Mouse (Mus musculus): ENCODE results near the gene B4galt3. TPM values are rescaled to one million over a fixed set of nuclear protein-coding genes. Genes with fewer than 3 reads are reported as not detected.

B4galt3 gene
- polyA plus RNA-seq, 1 experiment from 2014 or later = 74.9 TPM

- Histone ChIP-seq H3K4me2 (ENCODE audit: low read length) (no peak overlapping the region), H3K27ac (ENCODE audit: low read depth, low read length) (no peak overlapping the region), H3K36me3 (ENCODE audit: control insufficient read depth, insufficient read depth, low read length) (peaks cover 59% of the 10 kb centered on the region), H3K9me3 (replicated peaks; ENCODE audit: control insufficient read depth, low read length) (no peaks in the 10 kb centered on the region), H3K4me3 (ENCODE audit: low read depth, low read length) (no peak overlapping the region), H3K9ac (ENCODE audit: low read length) (no peak overlapping the region), H3K27me3 (replicated peaks; ENCODE audit: control insufficient read depth, insufficient read depth, low read length) (no peaks in the 10 kb centered on the region), H3K4me1 (ENCODE audit: control insufficient read depth, insufficient read depth, low read length) (peaks cover 20% of the 10 kb centered on the region)
- 90% methylated on average over 15 of the region's 15 CpGs for WGBS
- DNase-seq (ENCODE audit: low spot score) = no peak
- no peak for ATAC-seq
Observed at GRCm38 (mm10) chr1:171284491-171284890, 14.4 kb downstream of the B4galt3 start.

- no peak for ATAC-seq
- WGBS = 91% methylated on average over 20 of the region's 20 CpGs
- no peak for DNase-seq (ENCODE audit: low spot score)
- H3K9me3 ChIP-seq (replicated peaks; ENCODE audit: control insufficient read depth, low read length) = no peaks in the 10 kb centered on the region
- peaks cover 64% of the 10 kb centered on the region for H3K36me3 ChIP-seq (ENCODE audit: control insufficient read depth, insufficient read depth, low read length)
- H3K9ac ChIP-seq (ENCODE audit: low read length) = no peak overlapping the region; the same call in 1 of the 2 replicates
- peaks cover 15% of the 10 kb centered on the region for H3K4me1 ChIP-seq (ENCODE audit: control insufficient read depth, insufficient read depth, low read length)
- H3K27ac ChIP-seq (ENCODE audit: low read depth, low read length) = no peak overlapping the region
- H3K27me3 ChIP-seq (replicated peaks; ENCODE audit: control insufficient read depth, insufficient read depth, low read length) = no peaks in the 10 kb centered on the region
- no peak overlapping the region for H3K4me2 ChIP-seq (ENCODE audit: low read length)
- no peak overlapping the region for H3K4me3 ChIP-seq (ENCODE audit: low read depth, low read length)
Observed at GRCm38 (mm10) chr1:171285096-171285892, 15.2 kb downstream of the B4galt3 start.

GRCm38 (mm10) chr1:171286517-171286916 is 16.4 kb downstream of the B4galt3 start:
- Histone ChIP-seq H3K4me2 (ENCODE audit: low read length) (peak overlapping the region; percentile 72), H3K9ac (ENCODE audit: low read length) (peak overlapping the region; percentile 97; the same call in 1 of the 2 replicates), H3K9me3 (replicated peaks; ENCODE audit: control insufficient read depth, low read length) (no peaks in the 10 kb centered on the region), H3K4me1 (ENCODE audit: control insufficient read depth, insufficient read depth, low read length) (peaks cover 9% of the 10 kb centered on the region), H3K4me3 (ENCODE audit: low read depth, low read length) (peak overlapping the region; percentile 98), H3K27ac (ENCODE audit: low read depth, low read length) (no peak overlapping the region), H3K36me3 (ENCODE audit: control insufficient read depth, insufficient read depth, low read length) (peaks cover 64% of the 10 kb centered on the region), H3K27me3 (replicated peaks; ENCODE audit: control insufficient read depth, insufficient read depth, low read length) (no peaks in the 10 kb centered on the region)
- no peak for DNase-seq (ENCODE audit: low spot score)
- WGBS = 89% methylated on average over 19 of the region's 19 CpGs
- ATAC-seq = no peak

- no peaks in the 10 kb centered on the region for H3K9me3 ChIP-seq (replicated peaks; ENCODE audit: control insufficient read depth, low read length)
- peak within 1 kb of the TSS; percentile 98 for H3K4me3 ChIP-seq (ENCODE audit: low read depth, low read length)
- peak within 1 kb of the TSS; percentile 97 for H3K9ac ChIP-seq (ENCODE audit: low read length)
- peak within 1 kb of the TSS; percentile 94 for H3K27ac ChIP-seq (ENCODE audit: low read depth, low read length)
- ATAC-seq (peak; percentile 97), DNase-seq (ENCODE audit: low spot score) (peak; percentile 97)
- peaks cover 9% of the 10 kb centered on the region for H3K4me1 ChIP-seq (ENCODE audit: control insufficient read depth, insufficient read depth, low read length)
- WGBS = under 1% methylated on average over 49 of the region's 49 CpGs
- H3K4me2 ChIP-seq (ENCODE audit: low read length) = peak within 1 kb of the TSS; percentile 72
- peaks cover 58% of the 10 kb centered on the region for H3K36me3 ChIP-seq (ENCODE audit: control insufficient read depth, insufficient read depth, low read length)
- no peaks in the 10 kb centered on the region for H3K27me3 ChIP-seq (replicated peaks; ENCODE audit: control insufficient read depth, insufficient read depth, low read length)
Observed at GRCm38 (mm10) chr1:171287136-171288081, 17.3 kb downstream of the B4galt3 start, which contains the start of gene Usp21. Usp21 (minus strand) TSS chr1:171287991.

- Histone ChIP-seq H3K9me3 (replicated peaks; ENCODE audit: control insufficient read depth, low read length) (no peaks in the 10 kb centered on the region), H3K4me3 (ENCODE audit: low read depth, low read length) (no peak overlapping the region), H3K36me3 (ENCODE audit: control insufficient read depth, insufficient read depth, low read length) (peaks cover 51% of the 10 kb centered on the region), H3K4me1 (ENCODE audit: control insufficient read depth, insufficient read depth, low read length) (peaks cover 11% of the 10 kb centered on the region), H3K9ac (ENCODE audit: low read length) (no peak overlapping the region), H3K27me3 (replicated peaks; ENCODE audit: control insufficient read depth, insufficient read depth, low read length) (no peaks in the 10 kb centered on the region), H3K27ac (ENCODE audit: low read depth, low read length) (no peak overlapping the region), H3K4me2 (ENCODE audit: low read length) (peak overlapping the region; percentile 72)
- WGBS = 66% methylated on average over 4 of the region's 4 CpGs
- ATAC-seq (no peak), DNase-seq (ENCODE audit: low spot score) (no peak)
Observed at GRCm38 (mm10) chr1:171288328-171288727, 18.2 kb downstream of the B4galt3 start.

GRCm38 (mm10) chr1:171293351-171293750 is 23.2 kb downstream of the B4galt3 start:
- DNase-seq (ENCODE audit: low spot score) = no peak
- H3K4me1 ChIP-seq (ENCODE audit: control insufficient read depth, insufficient read depth, low read length) = peaks cover 8% of the 10 kb centered on the region; the same call in 1 of the 2 replicates
- H3K9ac ChIP-seq (ENCODE audit: low read length) = peak overlapping the region; percentile 89; the same call in 1 of the 2 replicates
- H3K36me3 ChIP-seq (ENCODE audit: control insufficient read depth, insufficient read depth, low read length) = peaks cover 16% of the 10 kb centered on the region
- no peak for ATAC-seq
- 88% methylated on average over 3 of the region's 3 CpGs for WGBS
- peak overlapping the region; percentile 62 for H3K4me2 ChIP-seq (ENCODE audit: low read length)
- no peak overlapping the region for H3K27ac ChIP-seq (ENCODE audit: low read depth, low read length)
- no peaks in the 10 kb centered on the region for H3K9me3 ChIP-seq (replicated peaks; ENCODE audit: control insufficient read depth, low read length)
- H3K4me3 ChIP-seq (ENCODE audit: low read depth, low read length) = peak overlapping the region; percentile 78; the same call in 1 of the 2 replicates
- 0 out of 2 replicates have a peak, but pooled peaks cover 3% of the 10 kb centered on the region for H3K27me3 ChIP-seq (replicated peaks; ENCODE audit: control insufficient read depth, insufficient read depth, low read length)

GRCm38 (mm10) chr1:171293906-171294297 is 23.8 kb downstream of the B4galt3 start:
- no peak for ATAC-seq
- Histone ChIP-seq H3K36me3 (ENCODE audit: control insufficient read depth, insufficient read depth, low read length) (peaks cover 10% of the 10 kb centered on the region), H3K27ac (ENCODE audit: low read depth, low read length) (peak overlapping the region; percentile 91; the same call in 1 of the 2 replicates), H3K4me2 (ENCODE audit: low read length) (peak overlapping the region; percentile 62), H3K27me3 (replicated peaks; ENCODE audit: control insufficient read depth, insufficient read depth, low read length) (0 out of 2 replicates have a peak, but pooled peaks cover 3% of the 10 kb centered on the region), H3K9me3 (replicated peaks; ENCODE audit: control insufficient read depth, low read length) (no peaks in the 10 kb centered on the region), H3K9ac (ENCODE audit: low read length) (peak overlapping the region; percentile 89), H3K4me3 (ENCODE audit: low read depth, low read length) (peak overlapping the region; percentile 78), H3K4me1 (ENCODE audit: control insufficient read depth, insufficient read depth, low read length) (peaks cover 8% of the 10 kb centered on the region; the same call in 1 of the 2 replicates)
- no peak for DNase-seq (ENCODE audit: low spot score)
- 51% methylated on average over 5 of the region's 5 CpGs for WGBS

- Histone ChIP-seq H3K4me1 (ENCODE audit: control insufficient read depth, insufficient read depth, low read length) (peaks cover 8% of the 10 kb centered on the region; the same call in 1 of the 2 replicates), H3K9ac (ENCODE audit: low read length) (peak within 1 kb of the TSS; percentile 89), H3K9me3 (replicated peaks; ENCODE audit: control insufficient read depth, low read length) (no peaks in the 10 kb centered on the region), H3K4me2 (ENCODE audit: low read length) (peak within 1 kb of the TSS; percentile 62), H3K36me3 (ENCODE audit: control insufficient read depth, insufficient read depth, low read length) (peaks cover 5% of the 10 kb centered on the region), H3K4me3 (ENCODE audit: low read depth, low read length) (peak within 1 kb of the TSS; percentile 78), H3K27ac (ENCODE audit: low read depth, low read length) (peak within 1 kb of the TSS; percentile 91), H3K27me3 (replicated peaks; ENCODE audit: control insufficient read depth, insufficient read depth, low read length) (0 out of 2 replicates have a peak, but pooled peaks cover 3% of the 10 kb centered on the region)
- WGBS = under 1% methylated on average over 42 of the region's 42 CpGs
- peak; percentile 93 for DNase-seq (ENCODE audit: low spot score)
- peak; percentile 90 for ATAC-seq
Observed at GRCm38 (mm10) chr1:171294298-171295062, 24.4 kb downstream of the B4galt3 start, which contains the start of gene Ufc1. Ufc1 (minus strand) TSS chr1:171295024.

Measured in forebrain, embryonic 14.5 days (tissue).